ENCODE assay signal across 9 mouse cellular contexts in genomic region chr10:81596611-81597010, GRCm38 (mm10). TPM values are rescaled to one million over a fixed set of nuclear protein-coding genes. Genes with fewer than 3 reads are reported as not detected.
DNase-seq lines count a peak whose midpoint lies in the region; ATAC-seq lines count a peak whose summit lies in the region.
"Had no signal": no experiment of that assay in that cellular context is flagged by ENCODE, and none has a peak within 500 bp of the region (broad histone marks: within the 10 kb centered on the region; RNA-seq: fewer than 3 reads in every experiment).

No protein-coding gene starts in this region.

- H3K4me1 ChIP-seq in heart, embryonic 10.5 days, result peaks cover 59% of the 10 kb centered on the region
- peaks cover 54% of the 10 kb centered on the region for H3K4me1 ChIP-seq in limb, embryonic 13.5 days
- H3K4me1 ChIP-seq in neural tube, embryonic 13.5 days (replicated peaks), result peaks cover 46% of the 10 kb centered on the region

- WGBS in heart, embryonic 10.5 days, result 5% methylated on average over 10 of the region's 10 CpGs
- 2% methylated on average over 10 of the region's 10 CpGs for WGBS in limb, embryonic 13.5 days
- WGBS in neural tube, embryonic 13.5 days, result 0% methylated on average over 10 of the region's 10 CpGs

- no peaks in the 10 kb centered on the region for H3K9me3 ChIP-seq in heart, embryonic 10.5 days
- no peaks in the 10 kb centered on the region for H3K9me3 ChIP-seq in limb, embryonic 13.5 days
- H3K9me3 ChIP-seq in neural tube, embryonic 13.5 days, result no peaks in the 10 kb centered on the region
- H3K9me3 ChIP-seq: G1E had no signal

- H3K4me2 ChIP-seq in limb, embryonic 13.5 days (replicated peaks), result peak overlapping the region; percentile 60
- peak overlapping the region; percentile 43 for H3K4me2 ChIP-seq in neural tube, embryonic 13.5 days

- H3K9ac ChIP-seq in limb, embryonic 13.5 days, result peak overlapping the region; percentile 48
- H3K9ac ChIP-seq in neural tube, embryonic 13.5 days, result peak overlapping the region; percentile 49; the same call in 1 of the 2 replicates

- ATAC-seq in frontal cortex, adult (ENCODE audit: low TSS enrichment), result peak; percentile 24; the same call in 1 of the 2 replicates
- no peak; the same call in 1 of the 2 replicates for ATAC-seq in limb, embryonic 13.5 days (ENCODE audit: low FRiP score, low read depth)
- peak; percentile 36; the same call in 1 of the 2 replicates for ATAC-seq in neural tube, embryonic 13.5 days (ENCODE audit: low read depth)
- no peak for ATAC-seq in monocyte, adult 5-6 weeks (replicated peaks; ENCODE audit: insufficient number of reproducible peaks, low FRiP score, low TSS enrichment, poor library complexity, severe bottlenecking)

- peak overlapping the region; percentile 86 for H3K27ac ChIP-seq in heart, embryonic 10.5 days
- H3K27ac ChIP-seq in limb, embryonic 13.5 days, result peak overlapping the region; percentile 87
- H3K27ac ChIP-seq in neural tube, embryonic 13.5 days (replicated peaks), result peak overlapping the region; percentile 77

- peaks cover 55% of the 10 kb centered on the region for H3K27me3 ChIP-seq in heart, embryonic 10.5 days (ENCODE audit: insufficient read depth, poor library complexity, severe bottlenecking)
- H3K27me3 ChIP-seq in limb, embryonic 13.5 days, result peaks cover 26% of the 10 kb centered on the region; the same call in 1 of the 2 replicates
- peaks cover 76% of the 10 kb centered on the region for H3K27me3 ChIP-seq in neural tube, embryonic 13.5 days

- H3K4me3 ChIP-seq in heart, embryonic 10.5 days, result peak overlapping the region; percentile 52
- H3K4me3 ChIP-seq in limb, embryonic 13.5 days, result peak overlapping the region; percentile 28
- peak overlapping the region; percentile 16 for H3K4me3 ChIP-seq in neural tube, embryonic 13.5 days

- no peaks in the 10 kb centered on the region for H3K36me3 ChIP-seq in heart, embryonic 10.5 days
- H3K36me3 ChIP-seq in limb, embryonic 13.5 days, result no peaks in the 10 kb centered on the region
- no peaks in the 10 kb centered on the region for H3K36me3 ChIP-seq in neural tube, embryonic 13.5 days

- no peak for DNase-seq in frontal cortex, adult 2 months (ENCODE audit: extremely low spot score in 1 of 2, low spot score in 1 of 2)
- peak; percentile 70 for DNase-seq in adrenal gland, postnatal 14 days
- DNase-seq in heart, embryonic 10.5 days (ENCODE audit: low spot score), result no peak
- DNase-seq in spleen, postnatal 36 days (ENCODE audit: low spot score in 2 of 2), result no peak

RNA-seq across cellular contexts. Expression of gene Tle6, which starts 4.3 kb away (rescaled TPM):
- polyA plus RNA-seq in frontal cortex, adult 2 months (2012; rRNA removed), result 12.8 and 17.4 TPM in 2 replicates
- total RNA-seq in adrenal gland, postnatal 14 days (2021), result 10.1 and 15.3 TPM in 2 replicates
- polyA plus RNA-seq in heart, embryonic 10.5 days (2016; fragmentation: Nextera tagmentation; extraction: Ambion mirVana), result 29.0 and 33.9 TPM in 2 replicates
- 13.8 and 18.4 TPM in 2 replicates for polyA plus RNA-seq in limb, embryonic 13.5 days (2015; fragmentation: Nextera tagmentation; extraction: Ambion mirVana)
- polyA plus RNA-seq in neural tube, embryonic 13.5 days (2015; fragmentation: Nextera tagmentation; extraction: Ambion mirVana), result 4.9 and 6.2 TPM in 2 replicates
- total RNA-seq in monocyte, adult 5-6 weeks (2017), result not detected in 3 replicates

RNA-seq across cellular contexts. Expression of gene BC025920, which starts 9.5 kb away (rescaled TPM):
- 4.1 and 5.2 TPM in 2 replicates for polyA plus RNA-seq in frontal cortex, adult 2 months (2012; rRNA removed)
- total RNA-seq in adrenal gland, postnatal 14 days (2021), result 2.0 TPM in 2 replicates
- polyA plus RNA-seq in heart, embryonic 10.5 days (2016; fragmentation: Nextera tagmentation; extraction: Ambion mirVana), result 0.95 and 1.4 TPM in 2 replicates
- 1.3 and 1.5 TPM in 2 replicates for polyA plus RNA-seq in limb, embryonic 13.5 days (2015; fragmentation: Nextera tagmentation; extraction: Ambion mirVana)
- polyA plus RNA-seq in neural tube, embryonic 13.5 days (2015; fragmentation: Nextera tagmentation; extraction: Ambion mirVana), result 2.5 and 3.3 TPM in 2 replicates
- total RNA-seq in monocyte, adult 5-6 weeks (2017), result 0.75 to 2.4 TPM (median 1.8 TPM) in 3 replicates

RNA-seq across cellular contexts. Expression of gene Tle2, which starts 22.2 kb away (rescaled TPM):
- polyA plus RNA-seq in frontal cortex, adult 2 months (2012; rRNA removed), result 120 and 136 TPM in 2 replicates
- 17.8 and 18.1 TPM in 2 replicates for total RNA-seq in adrenal gland, postnatal 14 days (2021)
- 17.4 and 18.3 TPM in 2 replicates for polyA plus RNA-seq in heart, embryonic 10.5 days (2016; fragmentation: Nextera tagmentation; extraction: Ambion mirVana)
- 68.8 and 69.8 TPM in 2 replicates for polyA plus RNA-seq in limb, embryonic 13.5 days (2015; fragmentation: Nextera tagmentation; extraction: Ambion mirVana)
- 31.1 and 32.9 TPM in 2 replicates for polyA plus RNA-seq in neural tube, embryonic 13.5 days (2015; fragmentation: Nextera tagmentation; extraction: Ambion mirVana)
- total RNA-seq in monocyte, adult 5-6 weeks (2017), result 2.0 to 3.2 TPM (median 2.7 TPM) in 3 replicates

RNA-seq across cellular contexts. Expression of gene Sirt6, which starts 31.0 kb away (rescaled TPM):
- 33.9 and 36.2 TPM in 2 replicates for polyA plus RNA-seq in frontal cortex, adult 2 months (2012; rRNA removed)
- total RNA-seq in adrenal gland, postnatal 14 days (2021), result 22.2 and 24.3 TPM in 2 replicates
- polyA plus RNA-seq in heart, embryonic 10.5 days (2016; fragmentation: Nextera tagmentation; extraction: Ambion mirVana), result 28.5 and 30.7 TPM in 2 replicates
- polyA plus RNA-seq in limb, embryonic 13.5 days (2015; fragmentation: Nextera tagmentation; extraction: Ambion mirVana), result 60.3 and 61.9 TPM in 2 replicates
- 56.2 and 57.6 TPM in 2 replicates for polyA plus RNA-seq in neural tube, embryonic 13.5 days (2015; fragmentation: Nextera tagmentation; extraction: Ambion mirVana)
- total RNA-seq in monocyte, adult 5-6 weeks (2017), result 4.8 to 5.8 TPM (median 5.0 TPM) in 3 replicates

RNA-seq across cellular contexts. Expression of gene Ankrd24, which starts 31.7 kb away (rescaled TPM):
- polyA plus RNA-seq in frontal cortex, adult 2 months (2012; rRNA removed), result 106 and 108 TPM in 2 replicates
- total RNA-seq in adrenal gland, postnatal 14 days (2021), result 18.1 and 22.5 TPM in 2 replicates
- 9.6 and 12.8 TPM in 2 replicates for polyA plus RNA-seq in heart, embryonic 10.5 days (2016; fragmentation: Nextera tagmentation; extraction: Ambion mirVana)
- polyA plus RNA-seq in limb, embryonic 13.5 days (2015; fragmentation: Nextera tagmentation; extraction: Ambion mirVana), result 11.6 and 12.1 TPM in 2 replicates
- polyA plus RNA-seq in neural tube, embryonic 13.5 days (2015; fragmentation: Nextera tagmentation; extraction: Ambion mirVana), result 10.6 and 11.8 TPM in 2 replicates
- 0.38 to 3.9 TPM (median 1.1 TPM) in 3 replicates for total RNA-seq in monocyte, adult 5-6 weeks (2017)

Comparison
In these comparisons a context has a peak if more than half of its experiments do, and no peak if none do; other contexts are left out.
1. ATAC-seq: peak in frontal cortex, adult (single experiment) and neural tube, embryonic 13.5 days (single experiment); none in limb, embryonic 13.5 days (single experiment) and monocyte, adult 5-6 weeks (single experiment).
2. Peak in every context shown above with its lines, with median percentiles within 50 percentile points of each other: H3K27ac ChIP-seq and H3K4me3 ChIP-seq.